Mouse (Mus musculus) testis, adult 2 months (tissue): ENCODE measurements at regions not wholly inside any gene's neighbourhood (a gene's known extent, or its start where the extent isn't known, plus 50 kb on each side); places are given as distances from the start of the nearest gene placed in this dataset.

Experiments used
- CTCF ChIP-seq: fragments of 200-500 bp; IDR thresholded peaks from 2 replicates; pipeline ENCODE4 v1.5.1; 2012; ENCODE audit warnings: low read depth, mild to moderate bottlenecking, inconsistent platforms, low read length, moderate library complexity; ENCODE audit not compliant: control insufficient read depth, insufficient read depth, insufficient replicate concordance
- POLR2A ChIP-seq: fragments of 200-500 bp; IDR thresholded peaks from 2 replicates; pipeline ENCODE4 v1.6.1; 2012; ENCODE audit warnings: low read depth, mild to moderate bottlenecking, inconsistent platforms, low read length, moderate library complexity; ENCODE audit not compliant: control insufficient read depth

GRCm38 (mm10) chr1:157669626-157670025, 163.1 kb downstream of the Sec16b start:
- TF ChIP-seq CTCF (no peak), POLR2A (no peak)
